Mouse (Mus musculus) forebrain, postnatal 0 days (tissue): ENCODE data around the gene Sept4. TPM values are rescaled to one million over a fixed set of nuclear protein-coding genes. Genes with fewer than 3 reads are reported as not detected.

Source experiments
- ATAC-seq: fragments of 200-750 bp; cut with Nextera tagmentation; 2 replicates; pipeline ENCODE4 v1.8.0; 2017; ENCODE audit warnings: mild to moderate bottlenecking, moderate library complexity
- DNase-seq: peaks from one replicate; pipeline ENCODE4 v3.0.0-alpha.2; 2015
- H3K27ac ChIP-seq: fragments of 300-500 bp; sonication (generic); 2 replicates; pipeline ENCODE4 v1.5.1; 2014; ENCODE audit warnings: low read depth, mild to moderate bottlenecking, antibody characterized with exemption, low read length, moderate library complexity, mixed read lengths
- H3K27me3 ChIP-seq: fragments of 300-500 bp; sonication (generic); 2 replicates; pipeline ENCODE4 v1.6.1; 2014; ENCODE audit warnings: mild to moderate bottlenecking, low read length, mixed read lengths; ENCODE audit not compliant: insufficient read depth
- H3K36me3 ChIP-seq: fragments of 300-500 bp; sonication (generic); 2 replicates; pipeline ENCODE4 v1.6.1; 2014; ENCODE audit warnings: mild to moderate bottlenecking, moderate library complexity; ENCODE audit not compliant: insufficient read depth
- H3K4me1 ChIP-seq: fragments of 300-500 bp; sonication (generic); 2 replicates; pipeline ENCODE4 v1.6.1; 2014; ENCODE audit warnings: antibody characterized with exemption; ENCODE audit not compliant: insufficient read depth
- H3K4me2 ChIP-seq: fragments of 300-500 bp; sonication (generic); 2 replicates; pipeline ENCODE4 v1.6.1; 2014; ENCODE audit warnings: low read depth, mild to moderate bottlenecking, moderate library complexity
- H3K4me3 ChIP-seq: fragments of 300-500 bp; sonication (generic); 2 replicates; pipeline ENCODE4 v1.5.1; 2014; ENCODE audit warnings: low read depth, low read length, mixed read lengths
- H3K9ac ChIP-seq: fragments of 300-500 bp; sonication (generic); 2 replicates; pipeline ENCODE4 v1.6.1; 2014; ENCODE audit warnings: mild to moderate bottlenecking
- H3K9me3 ChIP-seq: fragments of 300-500 bp; sonication (generic); 2 replicates; pipeline ENCODE4 v1.6.1; 2016; ENCODE audit warnings: low read length
- CTCF ChIP-seq: sonication (generic); IDR thresholded peaks from 2 replicates; pipeline ENCODE4 v1.5.1; 2016; ENCODE audit warnings: antibody characterized with exemption, control low read depth, low read depth
- WGBS: fragments of 180-500 bp; shearing (Covaris S2); extraction: QIAGEN DNeasy Blood & Tissue Kit; methylation state at CpG from one replicate; pipeline ENCODE4 v1.1.7; 2014; 5-methylcytosine and 5-hydroxymethylcytosine counted together
- polyA plus RNA-seq: library from polyadenylated mRNA; unstranded; fragments of >200 nt; fragmentation: Nextera tagmentation; extraction: Ambion mirVana; gene quantifications from 2 replicates; pipeline ENCODE4 v1.2.1, GENCODE M21; 2015
- total RNA-seq: library from RNA; depleted of rRNA; stranded (reverse); fragments of >200 nt; gene quantifications from 2 replicates; pipeline ENCODE4 v1.2.3, GENCODE M21; 2014

Sept4 gene
- total and polyA plus RNA-seq, 2 experiments from 2014 or later = 22.5 to 34.2 TPM

DNA sequence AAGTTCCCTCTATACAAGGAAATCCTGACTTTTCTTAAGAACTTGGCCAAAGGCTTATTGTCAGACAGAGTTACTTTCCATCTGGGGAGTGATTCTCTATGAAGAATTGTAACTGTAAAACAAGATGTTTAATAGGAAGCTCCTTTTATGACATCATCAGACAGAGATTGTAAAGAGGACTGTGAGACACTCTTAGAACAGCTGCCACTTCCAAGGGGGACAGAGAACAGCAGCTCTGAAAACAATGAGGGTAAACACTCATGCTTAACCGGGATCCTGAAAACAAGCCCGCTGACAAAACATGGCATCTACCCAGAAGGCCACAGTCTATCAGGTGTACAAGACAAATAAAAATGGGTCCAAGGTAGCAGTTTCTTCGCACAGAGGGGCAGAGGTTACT is 2.2 kb upstream of the Sept4 start, which contains the start of gene Gm11492:
Gene Gm11492 (plus strand): TSS at position 153 of the 400 bp plus-strand sequence.
- no peak for ATAC-seq
- Histone ChIP-seq H3K27me3 (no peaks in the 10 kb centered on the region), H3K4me2 (no peak within 1 kb of the TSS), H3K27ac (no peak within 1 kb of the TSS), H3K9ac (no peak within 1 kb of the TSS), H3K36me3 (no peaks in the 10 kb centered on the region), H3K4me3 (no peak within 1 kb of the TSS), H3K9me3 (no peaks in the 10 kb centered on the region), H3K4me1 (no peaks in the 10 kb centered on the region)
- 81% methylated on average over 3 of the region's 3 CpGs for WGBS
- DNase-seq = no peak
- no peak for TF ChIP-seq CTCF

DNA sequence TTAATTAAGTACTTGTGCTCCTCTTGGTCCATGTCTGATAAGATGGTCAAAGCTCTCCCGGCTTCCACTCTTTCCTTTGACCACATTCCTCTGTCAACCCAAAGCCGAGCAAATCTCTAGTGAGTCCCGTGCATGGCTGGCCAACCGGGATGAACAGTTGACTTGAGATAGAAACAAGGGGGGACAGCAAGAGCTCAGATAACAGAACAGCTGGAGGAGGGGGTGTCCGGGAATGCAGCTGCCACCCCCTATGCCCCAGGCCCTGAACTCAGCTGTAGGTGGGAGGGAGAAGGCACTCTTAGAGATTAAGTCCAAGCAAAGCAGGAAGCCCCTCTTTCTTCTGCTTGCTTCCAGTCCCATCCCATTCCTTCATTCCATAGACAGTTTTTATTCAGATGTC is 2.0 kb downstream of the Sept4 start:
- DNase-seq = no peak
- H3K9me3 ChIP-seq = no peaks in the 10 kb centered on the region
- 72% methylated on average over 5 of the region's 5 CpGs for WGBS
- ATAC-seq = no peak
- H3K27me3 ChIP-seq = no peaks in the 10 kb centered on the region
- H3K9ac ChIP-seq = no peak overlapping the region
- H3K4me1 ChIP-seq = no peaks in the 10 kb centered on the region
- no peak overlapping the region for H3K4me2 ChIP-seq
- H3K36me3 ChIP-seq = no peaks in the 10 kb centered on the region
- H3K27ac ChIP-seq = no peak overlapping the region
- no peak overlapping the region for H3K4me3 ChIP-seq
- no peak for TF ChIP-seq CTCF

DNA sequence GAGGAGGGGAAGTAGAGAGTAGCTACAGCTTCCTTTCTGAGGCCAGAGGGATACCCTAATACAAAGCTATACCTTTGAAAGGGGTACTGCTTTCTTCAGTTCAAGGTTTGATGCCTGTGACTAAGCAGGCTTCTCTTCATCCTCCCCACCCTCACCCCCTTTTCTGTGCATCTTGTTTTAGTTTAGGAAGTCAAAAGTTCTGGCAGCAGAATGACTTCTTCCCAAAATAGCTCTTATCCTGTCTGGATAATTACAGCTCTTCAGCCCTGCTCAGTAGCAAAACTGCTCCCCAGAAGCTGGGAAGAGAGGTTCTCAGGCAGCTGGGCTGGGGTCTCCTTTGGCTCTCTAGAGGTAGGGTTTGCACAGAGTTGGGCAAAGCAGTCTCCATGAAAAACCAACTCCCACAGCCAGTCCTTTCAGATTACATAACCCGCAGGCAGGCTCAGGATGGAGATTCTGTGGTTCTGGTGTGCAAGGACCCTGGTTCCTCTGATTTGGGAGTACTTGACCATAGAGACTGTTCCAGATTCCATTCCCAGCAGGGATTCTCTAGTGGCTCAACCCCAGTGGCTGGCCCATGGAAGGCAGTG is 2.8 kb downstream of the Sept4 start:
- Histone ChIP-seq H3K4me2 (no peak overlapping the region), H3K4me1 (no peaks in the 10 kb centered on the region), H3K36me3 (no peaks in the 10 kb centered on the region), H3K27ac (no peak overlapping the region), H3K9me3 (no peaks in the 10 kb centered on the region), H3K27me3 (no peaks in the 10 kb centered on the region), H3K4me3 (no peak overlapping the region), H3K9ac (no peak overlapping the region; the same call in 1 of the 2 replicates)
- DNase-seq (no peak), ATAC-seq (peak; percentile 23; the same call in 1 of the 2 replicates)
- WGBS = 90% methylated on average over 1 of the region's 1 CpGs
- TF ChIP-seq CTCF = no peak

DNA sequence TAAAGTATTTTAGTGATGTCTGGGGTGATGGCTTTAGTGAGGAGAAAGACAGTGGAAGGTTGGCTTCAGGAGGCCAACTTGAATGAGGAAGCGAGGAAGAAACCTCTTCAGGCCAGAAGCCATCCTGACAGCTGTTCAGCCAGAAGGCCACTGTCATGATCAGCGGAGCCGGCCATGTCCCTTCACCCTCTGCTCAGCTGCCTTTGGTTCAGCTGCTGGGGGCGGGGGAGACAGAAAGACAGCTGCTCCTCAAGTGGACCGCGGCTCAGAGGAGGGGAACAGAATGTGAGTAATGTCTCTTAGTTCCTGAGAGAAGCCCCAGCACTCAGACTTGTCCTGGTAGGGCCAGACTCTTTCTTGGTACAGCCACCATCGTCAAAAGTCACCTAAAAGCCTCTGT is 5.0 kb downstream of the Sept4 start:
- Histone ChIP-seq H3K36me3 (no peaks in the 10 kb centered on the region), H3K4me2 (no peak overlapping the region), H3K4me1 (peaks cover 11% of the 10 kb centered on the region; the same call in 1 of the 2 replicates), H3K4me3 (no peak overlapping the region), H3K27ac (no peak overlapping the region), H3K9me3 (no peaks in the 10 kb centered on the region), H3K9ac (no peak overlapping the region), H3K27me3 (no peaks in the 10 kb centered on the region)
- ATAC-seq (no peak), DNase-seq (no peak)
- TF ChIP-seq CTCF = no peak
- 79% methylated on average over 7 of the region's 7 CpGs for WGBS

DNA sequence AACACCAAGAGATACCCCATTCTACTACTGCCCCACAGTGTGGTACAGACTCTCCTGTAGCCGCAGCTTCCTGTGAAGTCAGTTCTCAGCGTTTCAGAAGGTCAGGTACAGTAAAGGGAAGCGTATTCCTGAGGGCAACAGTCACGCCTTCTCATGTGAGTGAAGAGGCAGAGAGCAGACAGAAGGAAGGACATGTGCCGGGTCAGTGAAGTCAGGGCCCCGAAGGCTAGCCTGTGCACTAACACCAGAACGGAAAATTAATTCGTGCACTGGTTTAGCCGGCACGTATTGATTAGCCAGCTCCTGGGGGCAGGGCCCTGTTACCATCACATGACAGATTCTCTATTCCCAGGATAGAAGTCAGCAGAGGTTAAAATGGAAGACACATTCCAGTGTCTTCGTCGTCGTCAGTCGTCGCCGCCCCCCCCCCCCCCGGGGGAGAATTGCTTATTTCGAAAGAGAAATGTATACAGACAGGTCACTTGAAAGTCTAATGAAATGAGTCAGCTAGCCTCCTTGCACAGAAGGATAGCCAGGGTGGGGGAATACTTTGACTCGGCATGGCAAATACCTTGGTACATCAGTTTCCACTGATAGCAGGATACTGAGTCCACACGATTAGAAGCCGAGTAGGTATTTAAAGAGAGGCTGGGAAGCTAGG is 5.9 kb downstream of the Sept4 start:
- Histone ChIP-seq H3K4me3 (no peak overlapping the region), H3K4me1 (peaks cover 12% of the 10 kb centered on the region; the same call in 1 of the 2 replicates), H3K4me2 (no peak overlapping the region), H3K27ac (no peak overlapping the region), H3K27me3 (no peaks in the 10 kb centered on the region), H3K9me3 (no peaks in the 10 kb centered on the region), H3K36me3 (no peaks in the 10 kb centered on the region), H3K9ac (no peak overlapping the region)
- DNase-seq = no peak
- ATAC-seq = no peak
- TF ChIP-seq CTCF = no peak
- 84% methylated on average over 21 of the region's 21 CpGs for WGBS

DNA sequence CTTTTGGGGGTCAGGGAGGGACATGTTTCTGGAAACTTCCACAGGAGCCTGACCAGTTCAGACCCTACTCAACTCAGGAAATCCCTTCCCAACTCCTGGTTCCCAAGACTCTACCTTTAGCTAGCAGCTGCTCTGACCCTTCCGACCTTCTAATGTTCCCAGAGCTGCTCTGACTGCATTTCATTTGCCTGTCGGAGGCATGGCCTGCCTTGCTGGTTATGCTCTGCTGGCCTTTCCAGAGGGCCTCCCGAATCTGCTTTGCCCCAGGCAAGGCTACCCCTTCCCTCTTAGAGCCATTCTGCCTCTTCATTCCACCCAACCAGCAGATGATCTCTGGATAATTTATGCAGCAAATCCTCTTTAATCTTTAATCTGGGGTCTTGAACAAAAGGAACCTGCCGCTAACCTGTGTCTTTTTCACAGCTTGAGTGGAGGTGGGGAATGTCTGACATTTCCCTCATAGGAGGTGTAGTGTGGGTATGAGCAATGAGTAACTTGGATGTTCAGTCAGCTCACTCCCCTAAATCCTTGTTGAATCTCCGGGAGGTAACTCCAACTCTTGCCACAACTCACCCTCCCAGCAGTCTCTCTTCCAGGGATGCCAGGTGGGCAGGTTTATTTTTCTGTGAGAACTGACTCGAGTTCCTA is 9.0 kb downstream of the Sept4 start:
- Histone ChIP-seq H3K27me3 (no peaks in the 10 kb centered on the region), H3K9me3 (no peaks in the 10 kb centered on the region), H3K4me2 (peak overlapping the region; percentile 87), H3K27ac (no peak overlapping the region), H3K36me3 (no peaks in the 10 kb centered on the region), H3K4me3 (peak overlapping the region; percentile 48), H3K4me1 (peaks cover 12% of the 10 kb centered on the region; the same call in 1 of the 2 replicates), H3K9ac (peak overlapping the region; percentile 62)
- TF ChIP-seq CTCF = no peak
- 13% methylated on average over 6 of the region's 6 CpGs for WGBS
- DNase-seq = no peak
- ATAC-seq = no peak
